8 mouse cellular contexts compared by ENCODE assay signal in the genomic region with DNA sequence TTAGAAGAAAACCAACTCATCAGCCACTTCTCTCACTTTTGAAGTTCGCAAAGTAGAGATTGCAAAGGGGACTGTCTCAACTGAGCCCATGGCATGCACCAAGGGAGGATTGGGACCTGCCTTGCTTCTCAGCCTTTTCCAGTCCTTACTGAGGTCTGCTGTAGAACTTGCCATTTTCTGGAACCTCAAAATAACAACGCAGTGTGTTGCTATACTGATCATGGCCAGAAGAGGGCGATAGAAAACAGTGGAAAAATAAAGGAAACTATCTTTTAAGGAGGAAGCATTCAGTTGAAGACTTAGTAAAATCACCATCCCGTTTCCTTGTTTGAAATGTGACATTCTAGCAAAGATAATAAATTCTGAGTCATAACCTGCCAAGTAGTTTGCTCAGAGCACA.
DNase-seq lines count a peak whose midpoint lies in the region; ATAC-seq and TF ChIP-seq lines count a peak whose summit lies in the region.

No protein-coding gene starts in this region.

- H3K4me3 ChIP-seq in heart, embryonic 11.5 days (ENCODE audit: low read depth, low read length): no peak overlapping the region
- H3K4me3 ChIP-seq in testis, adult 2 months (ENCODE audit: control insufficient read depth, low read depth, low read length): no peak overlapping the region

- 33% methylated on average over 4 of the region's 4 CpGs for WGBS in heart, embryonic 11.5 days (ENCODE audit: insufficient replicate concordance)

- intact Hi-C loops in left cerebral cortex, postnatal 25 days (cut with DNase I): loop anchor here (1.0 kb wide), 1 partner anchor 525 kb away; no protein-coding TSS in a partner anchor

- TF ChIP-seq CTCF in testis, adult 2 months (IDR thresholded peaks at IDR 0.05; ENCODE audit: control insufficient read depth, insufficient read depth, insufficient replicate concordance, low read depth, low read length): peak; percentile 16; the same call in 1 of the 2 replicates

- no peak overlapping the region for H3K4me2 ChIP-seq in heart, embryonic 11.5 days

- no peaks in the 10 kb centered on the region for H3K27me3 ChIP-seq in heart, embryonic 11.5 days (ENCODE audit: control insufficient read depth, insufficient read depth, low read length)
- H3K27me3 ChIP-seq in testis, adult 2 months (ENCODE audit: control insufficient read depth, insufficient read depth, low read length): no peaks in the 10 kb centered on the region

- H3K9ac ChIP-seq in heart, embryonic 11.5 days (ENCODE audit: low read depth, low read length): no peak overlapping the region

- ATAC-seq in heart, embryonic 11.5 days (replicated peaks; ENCODE audit: insufficient number of reproducible peaks, low FRiP score, low TSS enrichment): no peak

- no peaks in the 10 kb centered on the region for H3K4me1 ChIP-seq in heart, embryonic 11.5 days (ENCODE audit: control insufficient read depth, insufficient read depth, low read length)
- H3K4me1 ChIP-seq in testis, adult 2 months (ENCODE audit: control insufficient read depth, insufficient read depth, low read length): no peaks in the 10 kb centered on the region

- DNase-seq in heart, adult 18-20 months: peak; percentile 11 to 69
- DNase-seq in testis, postnatal 14 days (ENCODE audit: low spot score): no peak
- peak; percentile 80 for DNase-seq in cerebellum, adult 9-10 months
- peak; percentile 58 to 88 for DNase-seq in frontal cortex, postnatal 36 days (ENCODE audit: low spot score in 2 of 2)
- DNase-seq in left cerebral cortex, postnatal 25 days (ENCODE audit: low spot score in 2 of 2): peak; percentile 74 to 75
- peak; percentile 56 for DNase-seq in right cerebral cortex, postnatal 14 days

- no peak for TF ChIP-seq POLR2A in testis, adult 2 months (IDR thresholded peaks at IDR 0.05; ENCODE audit: control insufficient read depth, low read depth, low read length)

- no peak overlapping the region for H3K27ac ChIP-seq in heart, embryonic 11.5 days (ENCODE audit: low read depth, low read length)
- H3K27ac ChIP-seq in testis, adult 2 months (ENCODE audit: control insufficient read depth, insufficient read depth, low read depth, low read length): no peak overlapping the region

- no peaks in the 10 kb centered on the region for H3K9me3 ChIP-seq in heart, embryonic 11.5 days (replicated peaks; ENCODE audit: control insufficient read depth, low read length)

- H3K36me3 ChIP-seq in heart, embryonic 11.5 days (ENCODE audit: control insufficient read depth, insufficient read depth, low read length): no peaks in the 10 kb centered on the region
- no peaks in the 10 kb centered on the region for H3K36me3 ChIP-seq in testis, adult 2 months (ENCODE audit: control insufficient read depth, insufficient read depth, low read length)
